Mouse (Mus musculus) stomach, postnatal 0 days (tissue): ENCODE results near the gene Pgm5.
"Not testable (repeated sequence)": the region's sequence is repeated elsewhere in the genome, so short reads cannot be mapped to it uniquely, and the experiment has no call there.

ENCODE experiments used
- CTCF ChIP-seq: IDR thresholded peaks from 2 replicates; pipeline ENCODE4 v1.5.1; 2016; ENCODE audit warnings: antibody characterized with exemption, low read depth, mild to moderate bottlenecking, moderate library complexity
- EP300 ChIP-seq: optimal IDR thresholded peaks from 2 replicates; pipeline ENCODE3; 2016; ENCODE audit warnings: antibody characterized with exemption

DNA sequence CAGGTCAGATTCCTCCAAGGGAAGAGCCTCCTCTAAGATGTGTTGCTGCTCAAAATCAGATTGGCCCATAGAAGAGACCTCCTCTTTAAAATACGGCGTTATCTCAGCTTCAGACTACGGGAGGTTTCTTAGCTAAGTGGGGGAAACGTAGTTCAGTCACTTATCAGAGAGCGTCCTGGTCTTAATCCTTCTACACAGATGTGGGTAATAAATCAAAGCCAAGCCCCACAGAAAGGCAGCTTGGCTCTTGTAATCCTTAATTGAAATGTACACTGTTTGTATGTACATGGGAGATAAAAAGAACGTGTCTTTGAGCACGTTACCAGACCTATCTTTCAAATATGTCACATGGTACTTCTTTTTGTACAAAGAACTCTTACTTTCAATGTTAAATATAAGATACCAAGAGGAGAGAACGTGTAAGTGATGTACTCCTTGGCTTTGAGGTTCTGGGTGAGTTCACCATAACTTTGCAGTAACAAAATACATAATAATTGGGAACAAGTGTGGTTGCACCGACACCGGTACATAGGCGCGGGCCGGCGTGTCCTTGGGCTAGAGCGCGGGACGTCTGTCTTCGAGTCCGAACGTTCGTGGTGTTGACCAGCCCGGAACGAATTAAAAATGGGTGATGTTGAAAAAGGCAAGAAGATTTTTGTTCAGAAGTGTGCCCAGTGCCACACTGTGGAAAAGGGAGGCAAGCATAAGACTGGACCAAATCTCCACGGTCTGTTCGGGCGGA lies 13.6 kb upstream of the Pgm5 start, which contains the start of gene Gm10053:
- not testable (repeated sequence) for TF ChIP-seq CTCF, EP300
